Mouse (Mus musculus) testis, adult 10 weeks (tissue): ENCODE measurements around the gene Gpr180. TPM values are rescaled to one million over a fixed set of nuclear protein-coding genes. Genes with fewer than 3 reads are reported as not detected.

Experiments used
- polyA plus RNA-seq: library from polyadenylated mRNA; stranded (reverse); fragments of 350-450 nt; fragmentation: Illumina TruSeq; extraction: RNeasy Lipid Tissue Mini Kit (QIAGEN cat#74804); gene quantifications from one replicate; pipeline ENCODE4 v1.2.3, GENCODE M21; 2014; ENCODE audit warnings: low read depth, low replicate concordance

The Gpr180 gene
- polyA plus RNA-seq: 5.2 TPM

DNA sequence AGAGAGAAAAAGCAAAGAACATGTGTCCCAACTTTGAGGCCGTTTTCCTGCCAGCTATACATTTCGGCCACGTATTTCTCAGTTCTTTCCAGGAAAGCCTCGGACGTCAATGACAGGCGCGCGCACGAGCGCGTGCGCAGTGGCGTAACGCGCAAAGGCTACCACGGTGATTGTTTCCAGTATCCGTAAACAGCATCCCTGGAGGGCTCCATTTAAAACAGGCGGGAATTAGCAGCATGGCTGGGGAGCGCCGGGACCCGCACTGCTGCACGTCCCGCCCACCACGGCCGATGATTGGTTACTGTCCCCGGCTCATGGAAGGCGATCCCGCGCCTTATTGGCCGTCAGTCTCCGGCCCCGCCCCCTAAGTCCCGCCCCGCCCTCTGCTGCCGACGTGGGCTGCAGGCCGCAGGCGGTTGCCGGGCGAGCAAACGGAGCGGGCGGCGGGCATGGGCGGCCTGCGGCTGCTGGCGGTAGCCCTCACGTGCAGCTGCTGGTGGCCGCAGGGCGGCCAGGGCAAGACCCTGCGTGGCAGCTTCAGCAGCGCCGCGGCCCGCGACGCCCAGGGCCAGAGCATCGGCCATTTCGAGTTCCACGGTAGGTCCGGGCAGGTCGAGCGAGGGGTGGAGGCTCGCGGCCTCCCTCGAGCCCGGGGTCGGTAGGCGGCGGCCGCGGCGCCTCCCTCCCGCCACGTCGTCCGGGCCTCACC lies at the start of gene Gpr180:
TSS of gene Gpr180 (plus strand) at position 415 of the 709 bp plus-strand sequence.

DNA sequence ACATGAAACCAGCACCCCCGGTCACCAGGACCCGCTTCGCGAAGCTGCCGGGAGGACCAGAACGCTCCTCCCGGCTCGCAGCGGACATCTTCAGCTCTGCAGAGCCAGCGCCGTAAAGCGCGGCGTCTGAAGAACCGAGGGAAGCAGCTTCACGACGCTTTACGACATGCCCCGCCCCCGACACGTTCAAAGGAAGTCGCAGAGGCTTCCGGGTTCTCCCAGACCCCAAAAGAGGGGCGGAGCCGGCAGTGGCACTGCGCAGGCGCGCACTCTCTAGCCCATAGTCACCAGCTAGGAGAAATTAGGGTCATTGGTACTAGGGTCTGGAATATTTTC lies 4.3 kb upstream of the Gpr180 start, which contains the start of gene Tgds:
TSS of gene Tgds (minus strand) at position 114 of the 336 bp plus-strand sequence.

Other genes starting within 250 kb of the Gpr180 start
- 2.3 TPM for gene Dct, start 84.9 kb upstream of the Gpr180 start, polyA plus RNA-seq
- 5.9 TPM for gene Tgds, start 4.4 kb upstream of the Gpr180 start, polyA plus RNA-seq
- not detected for gene Sox21, start 99.9 kb downstream of the Gpr180 start, polyA plus RNA-seq
- gene Gm9376, start 129.8 kb downstream of the Gpr180 start, polyA plus RNA-seq: not detected